ENCODE assay signal across 14 mouse cellular contexts in genomic region chr4:153727273-153727672, GRCm38 (mm10).
"Had no signal": no experiment of that assay in that cellular context is flagged by ENCODE, and none has a peak within 500 bp of the region (broad histone marks: within the 10 kb centered on the region; RNA-seq: fewer than 3 reads in every experiment).

No protein-coding gene starts in this region.

- H3K27me3 ChIP-seq: megakaryocyte, embryonic 14.5 days; midbrain, embryonic 15.5 days; neural tube, embryonic 12.5 days; stomach, embryonic 15.5 days had no signal

- H3K36me3 ChIP-seq: midbrain, embryonic 12.5 days; midbrain, embryonic 15.5 days; neural tube, embryonic 12.5 days; stomach, embryonic 15.5 days had no signal

- H3K4me1 ChIP-seq: megakaryocyte, embryonic 14.5 days; stomach, embryonic 15.5 days had no signal

- H3K9me3 ChIP-seq: midbrain, embryonic 12.5 days; midbrain, embryonic 15.5 days; neural tube, embryonic 12.5 days; stomach, embryonic 15.5 days had no signal

- H3K4me2 ChIP-seq: lung, embryonic 14.5 days; midbrain, embryonic 12.5 days; midbrain, embryonic 15.5 days; neural tube, embryonic 12.5 days; stomach, embryonic 15.5 days had no signal

- ATAC-seq: midbrain, embryonic 15.5 days had no signal

- H3K4me3 ChIP-seq: megakaryocyte, embryonic 14.5 days; midbrain, embryonic 12.5 days; midbrain, embryonic 15.5 days; neural tube, embryonic 12.5 days; stomach, embryonic 15.5 days had no signal

- H3K9ac ChIP-seq: lung, embryonic 14.5 days; midbrain, embryonic 12.5 days; midbrain, embryonic 15.5 days; neural tube, embryonic 12.5 days; stomach, embryonic 15.5 days had no signal

- H3K27ac ChIP-seq: midbrain, embryonic 12.5 days; midbrain, embryonic 15.5 days; neural tube, embryonic 12.5 days; stomach, embryonic 15.5 days; stomach, postnatal 0 days had no signal

- DNase-seq: lung, adult 18-20 months; lung, embryonic 14.5 days; lung, postnatal 10 days; lung, postnatal 4 days; right cerebral cortex, postnatal 14 days; thymus, adult 2 months; thymus, postnatal 25 days; thymus, postnatal 4 days had no signal
